14 mouse cellular contexts compared by ENCODE assay signal in genomic region chr11:75294862-75295261, GRCm38 (mm10). TPM values are rescaled to one million over a fixed set of nuclear protein-coding genes. Genes with fewer than 3 reads are reported as not detected.
DNase-seq lines count a peak whose midpoint lies in the region; ATAC-seq and TF ChIP-seq lines count a peak whose summit lies in the region.
"Had no signal": no experiment of that assay in that cellular context is flagged by ENCODE, and none has a peak within 500 bp of the region (broad histone marks: within the 10 kb centered on the region; RNA-seq: fewer than 3 reads in every experiment).

No protein-coding gene starts in this region.

- 36% methylated on average over 9 of the region's 9 CpGs for WGBS in kidney, adult 2 months
- WGBS in kidney, embryonic 14.5 days: 54% methylated on average over 9 of the region's 9 CpGs
- 75% methylated on average over 9 of the region's 9 CpGs for WGBS in forebrain, embryonic 15.5 days

- peak; percentile 86 for DNase-seq in kidney, adult 2 months
- DNase-seq in CH12.LX (ENCODE audit: extremely low read depth): no peak
- DNase-seq in brain, adult 2 months (ENCODE audit: low read depth, low spot score): peak; percentile 61
- peak; percentile 37 for DNase-seq in heart, postnatal 4 days
- no peak for DNase-seq in left cerebral cortex, adult 8-10 months (ENCODE audit: low spot score in 2 of 2)
- DNase-seq: cerebellum, adult 2 months; gastrocnemius, postnatal 25 days; lung, postnatal 10 days had no signal

- H3K4me3 ChIP-seq in kidney, adult 2 months (ENCODE audit: insufficient read depth, low read depth, low read length): no peak overlapping the region
- H3K4me3 ChIP-seq in kidney, embryonic 14.5 days (ENCODE audit: low read length): no peak overlapping the region
- H3K4me3 ChIP-seq in CH12.LX (replicated peaks in 1 of 3; ENCODE audit: low read depth in 2 of 3, low read length in 2 of 3, poor library complexity in 1 of 3): no peak overlapping the region
- no peak overlapping the region for H3K4me3 ChIP-seq in forebrain, embryonic 15.5 days
- H3K4me3 ChIP-seq: hindbrain, embryonic 15.5 days; midbrain, embryonic 12.5 days had no signal

- peak overlapping the region; percentile 71; the same call in 1 of the 2 replicates for H3K27ac ChIP-seq in kidney, adult 2 months (ENCODE audit: insufficient read depth, low read depth, low read length)
- H3K27ac ChIP-seq in kidney, embryonic 14.5 days (ENCODE audit: low read depth, low read length): no peak overlapping the region
- H3K27ac ChIP-seq in CH12.LX (ENCODE audit: insufficient read depth, low read depth): no peak overlapping the region
- H3K27ac ChIP-seq in forebrain, embryonic 15.5 days (replicated peaks): no peak overlapping the region
- H3K27ac ChIP-seq: liver, embryonic 14.5 days had no signal

- no peaks in the 10 kb centered on the region for H3K9me3 ChIP-seq in kidney, embryonic 14.5 days (ENCODE audit: control insufficient read depth, low read length)
- H3K9me3 ChIP-seq in CH12.LX (replicated peaks; ENCODE audit: low read length): no peaks in the 10 kb centered on the region
- no peaks in the 10 kb centered on the region for H3K9me3 ChIP-seq in forebrain, embryonic 15.5 days
- H3K9me3 ChIP-seq: hindbrain, embryonic 15.5 days; midbrain, embryonic 12.5 days had no signal

- H3K36me3 ChIP-seq in kidney, adult 2 months (ENCODE audit: control insufficient read depth, insufficient read depth, low read length): no peaks in the 10 kb centered on the region
- peaks cover 7% of the 10 kb centered on the region for H3K36me3 ChIP-seq in kidney, embryonic 14.5 days (ENCODE audit: control insufficient read depth, insufficient read depth, low read length)
- peaks cover 6 to 15% of the 10 kb centered on the region in 2 experiments for H3K36me3 ChIP-seq in CH12.LX (replicated peaks in 1 of 2; ENCODE audit: control insufficient read depth in 1 of 2, insufficient read depth in 1 of 2, low read length in 1 of 2)
- H3K36me3 ChIP-seq in forebrain, embryonic 15.5 days: no peaks in the 10 kb centered on the region
- H3K36me3 ChIP-seq: hindbrain, embryonic 15.5 days had no signal

- no peak overlapping the region for H3K4me2 ChIP-seq in kidney, embryonic 14.5 days (replicated peaks; ENCODE audit: low read depth, low read length)
- H3K4me2 ChIP-seq in CH12.LX (ENCODE audit: insufficient read depth, low read depth, poor library complexity, severe bottlenecking): peak overlapping the region; percentile 74
- no peak overlapping the region for H3K4me2 ChIP-seq in forebrain, embryonic 15.5 days (replicated peaks)
- H3K4me2 ChIP-seq: midbrain, embryonic 12.5 days had no signal

- no peaks in the 10 kb centered on the region for H3K79me2 ChIP-seq in CH12.LX (replicated peaks; ENCODE audit: control insufficient read depth, extremely low read depth, insufficient read depth, poor library complexity, severe bottlenecking)

- dilution Hi-C loops in CH12.LX (cut with MboI; ENCODE audit: extremely low pct_ligation_motif_present, extremely low pct_unique_long_range_greater_than_20kb, low sequenced_read_pairs): no loop called here

- H3K27me3 ChIP-seq in kidney, adult 2 months (replicated peaks; ENCODE audit: control insufficient read depth, insufficient read depth, low read length): no peaks in the 10 kb centered on the region
- H3K27me3 ChIP-seq in kidney, embryonic 14.5 days (ENCODE audit: control insufficient read depth, insufficient read depth, low read length): no peaks in the 10 kb centered on the region; the same call in 1 of the 2 replicates
- H3K27me3 ChIP-seq in CH12.LX (replicated peaks): peaks cover 3% of the 10 kb centered on the region
- H3K27me3 ChIP-seq in forebrain, embryonic 15.5 days: peaks cover 5% of the 10 kb centered on the region; the same call in 1 of the 2 replicates
- H3K27me3 ChIP-seq: hindbrain, embryonic 15.5 days had no signal

- in situ Hi-C loops in CH12.LX (cut with MboI; ENCODE audit: low pct_ligation_motif_present, low pct_unique_long_range_greater_than_20kb, low sequenced_read_pairs): loop anchor here (25.0 kb wide), 1 partner anchor 308 kb away; no protein-coding TSS in a partner anchor

- TF ChIP-seq POLR2A in kidney, adult 2 months (IDR thresholded peaks at IDR 0.05; ENCODE audit: low read depth, low read length): no peak
- no peak for TF ChIP-seq POLR2A in CH12.LX (IDR thresholded peaks at IDR 0.05; ENCODE audit: low read depth, low read length)

- ATAC-seq in kidney, embryonic 14.5 days (ENCODE audit: low FRiP score, low TSS enrichment): no peak
- no peak for ATAC-seq in forebrain, embryonic 15.5 days (replicated peaks)
- ATAC-seq: forebrain, embryonic 16.5 days had no signal

- TF ChIP-seq RAD21 in CH12.LX (IDR thresholded peaks at IDR 0.05; ENCODE audit: low read depth, low read length): no peak

- no peak overlapping the region for H3K9ac ChIP-seq in kidney, embryonic 14.5 days (ENCODE audit: low read depth, low read length)
- H3K9ac ChIP-seq in CH12.LX (ENCODE audit: insufficient read depth, low read depth): no peak overlapping the region
- H3K9ac ChIP-seq in forebrain, embryonic 15.5 days (replicated peaks): no peak overlapping the region
- H3K9ac ChIP-seq: hindbrain, embryonic 15.5 days; liver, embryonic 14.5 days; midbrain, embryonic 12.5 days had no signal

- no peak for TF ChIP-seq EP300 in CH12.LX (IDR thresholded peaks at IDR 0.05; ENCODE audit: low read length)

- no peak for TF ChIP-seq CTCF in kidney, adult 2 months (conservative IDR thresholded peaks at IDR 0.05; ENCODE audit: insufficient read depth, insufficient read length, low read depth, low read length)
- TF ChIP-seq CTCF in CH12.LX (conservative IDR thresholded peaks at IDR 0.05 in 1 of 2, IDR thresholded peaks at IDR 0.05 in 1 of 2; ENCODE audit: low read depth in 2 of 2, low read length in 2 of 2): no peak

- H3K4me1 ChIP-seq in kidney, adult 2 months (ENCODE audit: control insufficient read depth, insufficient read depth, low read length): peaks cover 16% of the 10 kb centered on the region
- H3K4me1 ChIP-seq in kidney, embryonic 14.5 days (ENCODE audit: control insufficient read depth, insufficient read depth, low read length): peaks cover 10% of the 10 kb centered on the region; the same call in 1 of the 2 replicates
- peaks cover 0 to 13% of the 10 kb centered on the region in 2 experiments; a peak in 2 of 4 replicates for H3K4me1 ChIP-seq in CH12.LX (ENCODE audit: control insufficient read depth in 1 of 2, insufficient read depth in 2 of 2)
- H3K4me1 ChIP-seq in forebrain, embryonic 15.5 days: peaks cover 43% of the 10 kb centered on the region

TF ChIP-seq in CH12.LX, 34 proteins besides CTCF, POLR2A, EP300 and RAD21:
- TF ChIP-seq MEF2A (IDR thresholded peaks at IDR 0.05; ENCODE audit: borderline replicate concordance, low read depth, low read length): peak; percentile 23; the same call in 1 of the 2 replicates
- TF ChIP-seq MYC (IDR thresholded peaks at IDR 0.05; ENCODE audit: low read depth, low read length): no peak
- TF ChIP-seq ZNF384 (IDR thresholded peaks at IDR 0.05; ENCODE audit: low read depth, low read length): peak; percentile 41; the same call in 1 of the 2 replicates
- TF ChIP-seq BHLHE40 (IDR thresholded peaks at IDR 0.05; ENCODE audit: low read depth, low read length): no peak
- no peak for TF ChIP-seq TBP (conservative IDR thresholded peaks at IDR 0.05; ENCODE audit: low read depth, low read length)
TF ChIP-seq in CH12.LX: peak in this region for 2.

RNA-seq across cellular contexts. Expression of gene Rpa1, which starts 53.3 kb away (rescaled TPM):
- 17.0 and 21.3 TPM in 2 replicates for polyA plus RNA-seq in kidney, adult 2 months (2012; rRNA removed)
- 111 and 119 TPM in 2 replicates for polyA plus RNA-seq in kidney, embryonic 14.5 days (2014; fragmentation: Nextera tagmentation; extraction: Ambion mirVana)
- total RNA-seq in CH12.LX (2012; rRNA removed) (287 and 354 TPM in 2 replicates), CH12.LX (2014; rRNA removed) (357 and 379 TPM in 2 replicates)
- polyA plus RNA-seq in CH12.LX (2012; ENCODE audit: insufficient read length, low read depth): 230 and 247 TPM in 2 replicates
- total RNA-seq in heart, postnatal 4 days (2021): 100 to 1,000 TPM; 109 to 114 TPM
- total RNA-seq in left cerebral cortex, adult 8-10 months (2022): 10 to 100 TPM; 47.5 to 51.4 (median 50.2) TPM
- 67.0 and 71.6 TPM in 2 replicates for polyA plus RNA-seq in forebrain, embryonic 15.5 days (2015; fragmentation: Nextera tagmentation; extraction: Ambion mirVana)

RNA-seq across cellular contexts. Expression of gene Smyd4, which starts 53.4 kb away (rescaled TPM):
- 7.1 and 7.2 TPM in 2 replicates for polyA plus RNA-seq in kidney, adult 2 months (2012; rRNA removed)
- polyA plus RNA-seq in kidney, embryonic 14.5 days (2014; fragmentation: Nextera tagmentation; extraction: Ambion mirVana): 10.4 and 17.8 TPM in 2 replicates
- total RNA-seq in CH12.LX (2012; rRNA removed) (11.5 and 13.9 TPM in 2 replicates), CH12.LX (2014; rRNA removed) (13.9 and 15.4 TPM in 2 replicates)
- 11.8 and 12.5 TPM in 2 replicates for polyA plus RNA-seq in CH12.LX (2012; ENCODE audit: insufficient read length, low read depth)
- total RNA-seq in heart, postnatal 4 days (2021): 1 to 10 TPM; 6.4 to 8.5 TPM
- 10 to 100 TPM; 13.9 to 22.5 (median 18.1) TPM for total RNA-seq in left cerebral cortex, adult 8-10 months (2022)
- polyA plus RNA-seq in forebrain, embryonic 15.5 days (2015; fragmentation: Nextera tagmentation; extraction: Ambion mirVana): 17.0 and 17.4 TPM in 2 replicates

Comparison
In these comparisons a context has a peak if more than half of its experiments do, and no peak if none do; other contexts are left out.
1. DNase-seq: peak in kidney, adult 2 months (single experiment), brain, adult 2 months (single experiment) and heart, postnatal 4 days (single experiment); none in CH12.LX (single experiment) and left cerebral cortex, adult 8-10 months (0 of 2).